Mouse (Mus musculus): Measurements from ENCODE around the gene Ncor1. TPM values are rescaled to one million over a fixed set of nuclear protein-coding genes. Genes with fewer than 3 reads are reported as not detected.

Gene Ncor1
- total RNA-seq, 4 experiments from 2014 or later, result 238 to 310 (median 267) TPM

- DNase-seq (ENCODE audit: low spot score in 2 of 2), result no peak
Observed at GRCm38 (mm10) chr11:62268381-62268780, 190.0 kb downstream of the Ncor1 start.

- DNase-seq (ENCODE audit: low spot score in 2 of 2), result no peak
Observed at GRCm38 (mm10) chr11:62266466-62267214, 191.7 kb downstream of the Ncor1 start.

Other genes starting within 250 kb of the Ncor1 start
- gene Adora2b, start 209.6 kb downstream of the Ncor1 start, total RNA-seq (2022), result 1 to 10 TPM; 6.2 to 8.1 (median 7.1) TPM
- 10 to 100 TPM; 17.2 to 22.7 (median 18.7) TPM for gene Zswim7, start 177.2 kb downstream of the Ncor1 start, total RNA-seq (2022)
- gene Ttc19, start 177.1 kb downstream of the Ncor1 start, total RNA-seq (2022), result 10 to 100 TPM; 82.4 to 93.4 (median 88.3) TPM
- 1 to 10 TPM; 4.7 to 6.6 (median 5.9) TPM for gene Pigl, start 81 bp downstream of the Ncor1 start, total RNA-seq (2022)
- 10 to 100 TPM; 29.2 to 35.6 (median 31.8) TPM for gene Cenpv, start 80.7 kb upstream of the Ncor1 start, total RNA-seq (2022)
- 1,000 to 10,000 TPM; 1,765 to 1,972 (median 1,844) TPM for gene Ubb, start 92.6 kb upstream of the Ncor1 start, total RNA-seq (2022)
- gene Trpv2, start 115.9 kb upstream of the Ncor1 start, total RNA-seq (2022), result 10 to 100 TPM; 17.9 to 20.2 (median 19.3) TPM
- 10 to 100 TPM; 18.8 to 21.2 (median 19.8) TPM for gene Lrrc75a, start 190.0 kb upstream of the Ncor1 start, total RNA-seq (2022)
- 10 to 100 TPM; 21.5 to 34.3 (median 25.6) TPM for gene Mmgt2, start 190.1 kb upstream of the Ncor1 start, total RNA-seq (2022)

Data from left cerebral cortex, adult 8-10 months (tissue).